Mouse (Mus musculus): ENCODE measurements around the gene Abcd1. TPM values are rescaled to one million over a fixed set of nuclear protein-coding genes. Genes with fewer than 3 reads are reported as not detected.

Abcd1 gene
- polyA plus RNA-seq, 1 experiment from 2014 or later, result 11.1 TPM

Other genes with a start within 250 kb of the Abcd1 start
- gene Bgn, start 233.0 kb upstream of the Abcd1 start, polyA plus RNA-seq (2015; fragmentation: Nextera tagmentation; extraction: Ambion mirVana), result 12.8 and 13.4 TPM in 2 replicates
- gene Atp2b3, start 213.5 kb upstream of the Abcd1 start, polyA plus RNA-seq (2015; fragmentation: Nextera tagmentation; extraction: Ambion mirVana), result 3.7 and 4.4 TPM in 2 replicates
- 0.33 and 0.43 TPM in 2 replicates for gene Dusp9, start 77.2 kb upstream of the Abcd1 start, polyA plus RNA-seq (2015; fragmentation: Nextera tagmentation; extraction: Ambion mirVana)
- 105 and 109 TPM in 2 replicates for gene Pnck, start 56.5 kb upstream of the Abcd1 start, polyA plus RNA-seq (2015; fragmentation: Nextera tagmentation; extraction: Ambion mirVana)
- 6.5 and 7.0 TPM in 2 replicates for gene Slc6a8, start 43.4 kb upstream of the Abcd1 start, polyA plus RNA-seq (2015; fragmentation: Nextera tagmentation; extraction: Ambion mirVana)
- gene Bcap31, start 422 bp upstream of the Abcd1 start, polyA plus RNA-seq (2015; fragmentation: Nextera tagmentation; extraction: Ambion mirVana), result 98.3 and 101 TPM in 2 replicates
- 0.14 and 0.15 TPM in 2 replicates for gene Plxnb3, start 40.5 kb downstream of the Abcd1 start, polyA plus RNA-seq (2015; fragmentation: Nextera tagmentation; extraction: Ambion mirVana)
- 1.5 and 1.8 TPM in 2 replicates for gene Srpk3, start 57.8 kb downstream of the Abcd1 start, polyA plus RNA-seq (2015; fragmentation: Nextera tagmentation; extraction: Ambion mirVana)
- 224 and 230 TPM in 2 replicates for gene Idh3g, start 70.3 kb downstream of the Abcd1 start, polyA plus RNA-seq (2015; fragmentation: Nextera tagmentation; extraction: Ambion mirVana)
- 126 and 133 TPM in 2 replicates for gene Ssr4, start 70.4 kb downstream of the Abcd1 start, polyA plus RNA-seq (2015; fragmentation: Nextera tagmentation; extraction: Ambion mirVana)
- gene Pdzd4, start 108.4 kb downstream of the Abcd1 start, polyA plus RNA-seq (2015; fragmentation: Nextera tagmentation; extraction: Ambion mirVana), result 3.9 and 4.0 TPM in 2 replicates
- 0.23 TPM in 1 of 2 replicates, not detected in the other for gene Avpr2, start 175.5 kb downstream of the Abcd1 start, polyA plus RNA-seq (2015; fragmentation: Nextera tagmentation; extraction: Ambion mirVana)
- gene L1cam, start 179.5 kb downstream of the Abcd1 start, polyA plus RNA-seq (2015; fragmentation: Nextera tagmentation; extraction: Ambion mirVana), result 66.5 and 78.2 TPM in 2 replicates
- 2.2 and 2.3 TPM in 2 replicates for gene Arhgap4, start 205.3 kb downstream of the Abcd1 start, polyA plus RNA-seq (2015; fragmentation: Nextera tagmentation; extraction: Ambion mirVana)
- gene Naa10, start 205.3 kb downstream of the Abcd1 start, polyA plus RNA-seq (2015; fragmentation: Nextera tagmentation; extraction: Ambion mirVana), result 108 and 110 TPM in 2 replicates
- gene Renbp, start 214.3 kb downstream of the Abcd1 start, polyA plus RNA-seq (2015; fragmentation: Nextera tagmentation; extraction: Ambion mirVana), result 8.3 and 9.3 TPM in 2 replicates
- gene Hcfc1, start 249.8 kb downstream of the Abcd1 start, polyA plus RNA-seq (2015; fragmentation: Nextera tagmentation; extraction: Ambion mirVana), result 59.4 and 61.6 TPM in 2 replicates